Mouse (Mus musculus) monocyte, adult 5-6 weeks (primary cell): ENCODE data around the gene Olfr441. TPM values are rescaled to one million over a fixed set of nuclear protein-coding genes. Genes with fewer than 3 reads are reported as not detected.
"Not testable (repeated sequence)": the region's sequence is repeated elsewhere in the genome, so short reads cannot be mapped to it uniquely, and the experiment has no call there.

ENCODE experiments used
- ATAC-seq: fragments of 153-309, 156-312 bp; replicated peaks from 2 replicates; pipeline ENCODE4 v1.8.0; 2017; ENCODE audit warnings: mild to moderate bottlenecking; ENCODE audit not compliant: low TSS enrichment, insufficient number of reproducible peaks, severe bottlenecking, poor library complexity, low FRiP score
- total RNA-seq: library from RNA; stranded (forward); fragments of 200-1000, 200-491, 200-594 nt; gene quantifications from 3 replicates; pipeline ENCODE4 v1.2.3, GENCODE M21; 2017

Gene Olfr441
- not detected in 3 replicates for total RNA-seq

DNA sequence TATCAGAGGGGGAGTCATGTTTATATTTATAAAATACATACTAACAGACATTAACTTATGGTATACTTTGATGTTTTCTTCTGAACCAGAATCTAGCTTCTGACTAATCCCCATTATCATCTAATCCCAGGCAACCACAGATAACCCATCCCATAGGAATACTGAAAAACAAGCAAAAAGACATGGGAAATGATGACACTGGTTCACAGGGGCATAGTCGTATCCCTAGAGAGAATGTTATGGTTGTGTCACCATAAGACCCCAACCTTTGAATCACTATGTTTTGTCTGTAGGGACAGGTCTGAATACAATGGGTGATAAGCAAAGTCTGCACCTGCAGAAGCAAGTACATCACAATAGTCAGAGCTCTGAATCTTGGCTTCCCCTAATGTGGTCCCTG is at the start of gene Olfr441:
Gene Olfr441, plus strand, starts transcription at position 301 of the 400 bp plus-strand sequence.
- ATAC-seq, result not testable (repeated sequence)

DNA sequence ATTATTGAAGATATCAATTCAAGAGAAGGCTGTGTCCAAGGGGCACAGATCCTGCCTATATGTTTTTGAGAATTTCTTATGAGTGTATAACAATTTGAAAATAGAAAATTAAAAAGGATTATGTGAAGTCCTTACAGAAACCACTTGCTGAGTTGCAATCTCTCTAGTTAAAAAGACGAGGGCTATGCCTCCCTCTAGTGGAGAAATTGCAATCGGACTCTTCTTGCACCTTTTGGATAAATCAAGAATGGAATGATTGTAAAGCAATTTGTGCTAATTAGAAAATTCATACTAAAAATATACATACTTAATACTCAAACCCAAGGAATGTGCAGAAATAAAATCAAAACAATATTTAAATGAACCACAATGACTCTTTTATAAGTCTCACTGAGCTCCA is 27.4 kb upstream of the Olfr441 start:
- no peak for ATAC-seq

DNA sequence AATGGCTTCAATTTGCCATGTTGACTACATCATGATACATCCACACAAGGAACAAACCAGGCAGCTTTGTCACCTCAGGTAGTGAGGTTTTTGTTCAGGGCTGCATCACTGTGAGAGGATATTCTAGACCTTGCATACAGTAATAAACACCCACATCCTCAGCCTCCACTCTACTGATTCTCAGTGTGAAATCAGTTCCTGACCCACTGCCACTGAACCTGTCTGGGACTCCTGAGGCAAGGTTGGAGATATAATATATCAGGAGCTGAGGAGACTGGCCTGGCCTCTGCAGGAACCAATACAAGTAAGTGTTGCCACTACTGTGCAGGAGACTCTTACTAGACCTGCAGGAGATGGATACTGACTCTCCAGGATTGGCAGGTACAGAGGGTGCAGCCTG is 24.8 kb upstream of the Olfr441 start:
- ATAC-seq, result not testable (repeated sequence)

DNA sequence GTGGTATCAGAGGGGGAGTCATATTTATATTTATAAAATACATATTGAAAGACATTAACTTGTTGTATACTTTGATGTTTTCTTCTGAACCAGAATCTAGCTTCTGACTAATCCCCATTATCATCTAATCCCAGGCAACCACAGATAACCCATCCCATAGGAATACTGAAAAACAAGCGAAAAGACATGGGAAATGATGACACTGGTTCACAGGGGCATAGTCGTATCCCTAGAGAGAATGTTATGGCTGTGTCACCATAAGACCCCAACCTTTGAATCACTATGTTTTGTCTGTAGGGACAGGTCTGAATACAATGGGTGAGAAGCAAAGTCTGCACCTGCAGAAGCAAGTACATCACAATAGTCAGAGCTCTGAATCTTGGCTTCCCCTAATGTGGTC is 40.1 kb downstream of the Olfr441 start, which contains the start of gene Olfr237-ps1:
Gene Olfr237-ps1, plus strand, starts transcription at position 301 of the 400 bp plus-strand sequence.
- ATAC-seq, result not testable (repeated sequence)

DNA sequence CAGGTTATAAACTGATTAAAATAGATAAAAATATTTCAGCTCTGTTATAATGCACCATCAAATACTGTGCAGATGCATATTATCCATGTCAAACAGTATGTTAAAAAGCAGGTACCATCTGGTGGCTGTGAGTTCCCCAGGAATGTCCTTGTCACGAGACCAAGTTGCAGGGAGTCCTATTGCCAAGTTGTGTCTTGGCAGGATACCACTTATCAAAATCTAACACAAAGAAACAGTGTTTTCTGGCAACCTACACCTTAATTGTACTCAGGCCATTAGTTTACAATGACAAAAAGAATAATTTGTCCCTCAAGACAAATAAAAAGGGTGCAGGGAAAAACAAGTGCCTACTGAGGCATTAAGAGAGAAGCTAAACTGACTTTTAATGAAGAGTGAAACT is 53.3 kb downstream of the Olfr441 start:
- no peak for ATAC-seq

DNA sequence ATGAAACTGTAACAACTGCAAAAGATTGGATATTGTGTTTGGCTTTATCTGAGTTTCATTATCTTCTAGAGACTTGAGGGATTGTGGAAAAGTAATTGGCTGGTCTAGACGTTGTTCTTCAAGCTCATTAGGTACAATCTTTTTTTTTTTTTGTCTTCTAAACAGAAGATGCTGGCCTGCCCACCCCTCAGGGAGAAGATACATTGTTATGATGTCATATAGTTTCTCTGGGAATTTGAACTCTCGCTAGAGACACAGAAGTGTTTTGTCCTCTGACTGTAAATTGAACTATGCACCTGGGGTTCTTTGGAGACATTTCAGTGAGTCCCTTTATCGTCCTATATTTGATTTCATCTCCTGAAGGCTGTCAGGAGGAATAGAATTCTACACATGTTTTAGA is 56.8 kb downstream of the Olfr441 start, which contains the start of gene Olfr437:
Gene Olfr437, plus strand, starts transcription at position 301 of the 400 bp plus-strand sequence.
- ATAC-seq, result no peak

DNA sequence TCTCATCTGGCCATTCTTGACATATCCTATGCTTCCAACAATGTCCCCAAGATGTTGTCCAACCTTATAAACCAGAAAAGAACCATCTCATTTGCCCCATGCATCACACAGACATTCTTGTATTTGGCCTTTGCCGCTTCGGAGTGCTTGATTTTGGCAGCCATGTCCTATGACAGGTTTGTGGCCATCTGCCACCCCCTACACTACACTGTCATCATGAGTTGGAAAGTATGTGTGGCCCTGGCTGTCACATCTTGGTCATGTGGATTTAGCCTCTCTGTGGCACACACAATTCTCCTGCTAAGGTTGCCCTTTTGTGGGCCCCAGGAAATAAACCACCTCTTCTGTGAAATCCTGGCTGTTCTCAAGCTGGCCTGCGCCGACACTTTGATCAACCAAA is 61.1 kb downstream of the Olfr441 start:
- no peak for ATAC-seq

Other genes with a start within 250 kb of the Olfr441 start
- gene Olfr448, start 215.9 kb upstream of the Olfr441 start, total RNA-seq, result not detected in 3 replicates
- gene Olfr447, start 197.5 kb upstream of the Olfr441 start, total RNA-seq, result not detected in 3 replicates
- not detected in 3 replicates for gene Olfr446, start 185.0 kb upstream of the Olfr441 start, total RNA-seq
- gene Olfr444, start 157.3 kb upstream of the Olfr441 start, total RNA-seq, result not detected in 3 replicates
- gene Olfr237-ps1, start 40.2 kb downstream of the Olfr441 start, total RNA-seq, result 0.19 TPM in 1 of 3 replicates, not detected in the others
- not detected in 3 replicates for gene Olfr437, start 56.9 kb downstream of the Olfr441 start, total RNA-seq
- gene Olfr13, start 65.8 kb downstream of the Olfr441 start, total RNA-seq, result 2.0 TPM in 1 of 3 replicates, not detected in the others
- not detected in 3 replicates for gene Olfr435, start 90.8 kb downstream of the Olfr441 start, total RNA-seq
- gene Olfr434, start 106.7 kb downstream of the Olfr441 start, total RNA-seq, result not detected in 3 replicates
- gene Olfr47, start 125.2 kb downstream of the Olfr441 start, total RNA-seq, result not detected in 3 replicates
- gene Arhgef5, start 159.2 kb downstream of the Olfr441 start, total RNA-seq, result 2.0 to 8.9 TPM (median 4.7 TPM) in 3 replicates
- gene Nobox, start 203.2 kb downstream of the Olfr441 start, total RNA-seq, result not detected in 3 replicates